Mouse (Mus musculus) small intestine, adult 2 months (tissue): ENCODE results near the gene Fhad1.

Experiments used
- CTCF ChIP-seq: fragments of 200-500 bp; IDR thresholded peaks from 2 replicates; pipeline ENCODE4 v1.5.1; 2012; ENCODE audit warnings: low read depth, mild to moderate bottlenecking, control low read depth, inconsistent platforms, low read length, moderate library complexity, mixed read lengths; ENCODE audit not compliant: insufficient replicate concordance, insufficient read length; ENCODE audit errors: extremely low read depth
- POLR2A ChIP-seq: fragments of 200-500 bp; IDR thresholded peaks from 2 replicates; pipeline ENCODE4 v1.6.1; 2012; ENCODE audit warnings: low read depth, mild to moderate bottlenecking, control low read depth, inconsistent platforms, low read length, moderate library complexity

DNA sequence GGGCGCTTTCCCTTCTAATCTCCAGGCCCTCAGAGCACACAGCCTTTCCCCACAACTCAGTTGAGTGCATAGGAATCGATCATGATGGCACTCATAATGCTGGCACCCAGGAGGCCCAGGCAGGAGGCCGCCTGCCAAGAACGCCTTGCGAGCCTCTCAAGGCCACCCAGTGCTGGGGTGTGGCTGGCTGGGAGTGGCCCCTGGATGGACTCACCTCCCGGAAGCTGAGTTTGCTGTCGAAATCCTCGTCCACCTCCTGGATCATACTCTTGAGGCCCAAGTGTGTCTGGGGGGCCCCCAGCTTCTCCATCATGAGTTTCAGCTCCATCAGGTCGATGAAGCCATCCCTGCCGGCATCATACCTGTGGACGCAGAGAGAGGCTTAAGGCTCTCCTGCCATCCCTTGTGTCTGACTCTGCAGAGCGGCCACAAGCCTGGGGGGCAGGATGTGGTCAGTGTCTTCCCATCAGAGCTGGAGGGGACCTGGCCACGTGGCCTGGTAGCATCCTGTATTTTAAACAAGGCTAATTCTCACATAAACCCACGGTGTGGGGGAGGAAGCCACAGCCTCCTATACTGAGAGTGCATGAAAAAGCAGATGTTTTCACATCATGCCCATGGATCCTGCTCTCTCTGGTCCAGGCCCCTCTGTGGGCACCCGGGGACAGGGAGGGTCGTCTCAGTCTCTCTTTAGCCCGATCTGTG, 153.1 kb downstream of the Fhad1 start:
- TF ChIP-seq POLR2A = no peak
- TF ChIP-seq CTCF = no peak
